Mouse (Mus musculus): ENCODE measurements around the gene Gm20388. TPM values are rescaled to one million over a fixed set of nuclear protein-coding genes. Genes with fewer than 3 reads are reported as not detected.

Gene Gm20388
- total and polyA plus RNA-seq, 2 experiments from 2014 or later, result 17.3 TPM; not detected in 1

DNA sequence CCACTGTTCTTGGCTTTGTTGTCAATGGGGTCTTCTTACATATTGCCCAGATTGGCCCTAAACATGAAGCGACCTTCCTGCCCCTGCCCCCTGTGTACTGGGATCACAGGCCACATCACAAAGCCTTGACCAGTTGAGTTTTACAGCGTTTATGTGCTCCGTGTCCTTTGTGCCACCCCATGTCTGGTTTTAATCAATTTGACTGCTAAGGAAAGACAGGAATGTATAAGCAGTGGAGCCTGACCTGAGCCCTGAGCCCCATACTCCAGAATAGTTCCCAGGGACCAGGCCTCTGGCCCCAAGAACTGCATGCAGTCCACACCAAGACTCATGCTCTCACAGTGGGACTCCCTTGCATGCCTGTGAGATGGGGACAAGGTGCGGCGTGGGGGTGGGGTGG is 2964.5 kb downstream of the Gm20388 start:
- Histone ChIP-seq H3K36me3 (replicated peaks; ENCODE audit: control insufficient read depth, insufficient read depth, low read length) (no peaks in the 10 kb centered on the region), H3K4me1 (ENCODE audit: control insufficient read depth, insufficient read depth) (no peaks in the 10 kb centered on the region), H3K4me2 (ENCODE audit: low read depth, low read length) (no peak overlapping the region), H3K4me3 (ENCODE audit: low read depth, low read length) (no peak overlapping the region), H3K9me3 (replicated peaks; ENCODE audit: control insufficient read depth, low read length) (no peaks in the 10 kb centered on the region), H3K27me3 (ENCODE audit: control insufficient read depth, insufficient read depth, low read length) (no peaks in the 10 kb centered on the region), H3K27ac (ENCODE audit: low read depth) (no peak overlapping the region), H3K9ac (replicated peaks; ENCODE audit: low read depth, low read length) (no peak overlapping the region)
- DNase-seq (ENCODE audit: low spot score), result no peak
- 58% methylated on average over 5 of the region's 5 CpGs for WGBS
- no peak for ATAC-seq (ENCODE audit: insufficient read depth, low read depth)
- no peak for TF ChIP-seq CTCF (IDR thresholded peaks at IDR 0.05; ENCODE audit: low read depth)

DNA sequence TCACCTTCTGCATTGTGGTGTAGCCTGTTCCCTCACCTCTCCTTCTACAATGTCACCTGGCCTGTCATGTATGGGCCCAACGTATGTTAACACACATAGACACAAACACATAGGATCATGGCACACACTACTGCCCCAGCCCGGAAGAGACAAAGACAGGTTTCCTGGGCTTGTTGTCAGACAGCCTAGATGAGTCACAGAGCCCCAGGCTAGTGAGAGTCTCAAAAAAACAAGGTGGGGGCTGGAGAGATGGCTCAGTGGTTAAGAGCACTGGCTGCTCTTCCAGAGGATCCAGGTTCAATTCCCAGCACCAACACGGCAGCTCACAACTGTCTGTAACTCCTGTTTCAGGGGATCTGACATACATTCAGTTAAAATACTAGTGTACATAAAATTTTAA is 2967.6 kb downstream of the Gm20388 start:
- Histone ChIP-seq H3K27ac (ENCODE audit: low read depth) (no peak overlapping the region), H3K9me3 (replicated peaks; ENCODE audit: control insufficient read depth, low read length) (no peaks in the 10 kb centered on the region), H3K4me1 (ENCODE audit: control insufficient read depth, insufficient read depth) (no peaks in the 10 kb centered on the region), H3K36me3 (replicated peaks; ENCODE audit: control insufficient read depth, insufficient read depth, low read length) (peaks cover 15% of the 10 kb centered on the region), H3K9ac (replicated peaks; ENCODE audit: low read depth, low read length) (no peak overlapping the region), H3K4me2 (ENCODE audit: low read depth, low read length) (no peak overlapping the region), H3K4me3 (ENCODE audit: low read depth, low read length) (no peak overlapping the region), H3K27me3 (ENCODE audit: control insufficient read depth, insufficient read depth, low read length) (no peaks in the 10 kb centered on the region)
- DNase-seq (ENCODE audit: low spot score), result no peak
- 84% methylated on average over 3 of the region's 3 CpGs for WGBS
- TF ChIP-seq EP300 (IDR thresholded peaks at IDR 0.05; ENCODE audit: low read depth), result no peak
- TF ChIP-seq CTCF (IDR thresholded peaks at IDR 0.05; ENCODE audit: low read depth), result no peak
- ATAC-seq (ENCODE audit: insufficient read depth, low read depth), result no peak

- WGBS, result 63% methylated on average over 3 of the region's 3 CpGs
- Histone ChIP-seq H3K9ac (replicated peaks; ENCODE audit: low read depth, low read length) (no peak overlapping the region), H3K27me3 (ENCODE audit: control insufficient read depth, insufficient read depth, low read length) (no peaks in the 10 kb centered on the region), H3K9me3 (replicated peaks; ENCODE audit: control insufficient read depth, low read length) (no peaks in the 10 kb centered on the region), H3K4me1 (ENCODE audit: control insufficient read depth, insufficient read depth) (no peaks in the 10 kb centered on the region), H3K4me3 (ENCODE audit: low read depth, low read length) (no peak overlapping the region), H3K4me2 (ENCODE audit: low read depth, low read length) (no peak overlapping the region), H3K27ac (ENCODE audit: low read depth) (no peak overlapping the region), H3K36me3 (replicated peaks; ENCODE audit: control insufficient read depth, insufficient read depth, low read length) (peaks cover 32% of the 10 kb centered on the region)
- no peak for ATAC-seq (ENCODE audit: insufficient read depth, low read depth)
- no peak for DNase-seq (ENCODE audit: low spot score)
- TF ChIP-seq CTCF (IDR thresholded peaks at IDR 0.05; ENCODE audit: low read depth), result no peak
- TF ChIP-seq EP300 (IDR thresholded peaks at IDR 0.05; ENCODE audit: low read depth), result no peak
Measured at GRCm38 (mm10) chr8:122880302-122880701, 2969.7 kb downstream of the Gm20388 start.

DNA sequence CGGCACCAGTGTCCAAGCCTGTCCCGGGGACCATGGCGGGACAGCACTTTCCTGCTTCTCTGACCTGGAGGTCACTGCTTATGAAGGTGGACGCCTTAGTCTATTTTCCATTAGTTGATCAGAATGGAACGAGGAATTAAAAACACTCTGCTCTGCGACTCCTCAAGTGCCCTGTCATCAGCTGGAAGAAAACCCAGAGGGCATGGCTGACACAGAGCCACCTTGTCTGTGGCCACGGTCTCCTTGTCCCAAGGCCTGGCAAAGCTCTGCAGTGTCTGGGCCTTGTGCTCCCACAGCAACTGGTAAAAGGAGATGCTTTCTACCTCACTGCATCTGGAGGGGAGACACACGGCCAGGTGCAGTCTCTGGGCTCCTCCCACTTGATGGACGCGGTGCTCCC is 2973.0 kb downstream of the Gm20388 start:
- Histone ChIP-seq H3K4me3 (ENCODE audit: low read depth, low read length) (no peak overlapping the region), H3K27ac (ENCODE audit: low read depth) (peak overlapping the region; percentile 49; the same call in 1 of the 2 replicates), H3K9me3 (replicated peaks; ENCODE audit: control insufficient read depth, low read length) (no peaks in the 10 kb centered on the region), H3K36me3 (replicated peaks; ENCODE audit: control insufficient read depth, insufficient read depth, low read length) (peaks cover 66% of the 10 kb centered on the region), H3K9ac (replicated peaks; ENCODE audit: low read depth, low read length) (no peak overlapping the region), H3K4me2 (ENCODE audit: low read depth, low read length) (no peak overlapping the region), H3K4me1 (ENCODE audit: control insufficient read depth, insufficient read depth) (no peaks in the 10 kb centered on the region), H3K27me3 (ENCODE audit: control insufficient read depth, insufficient read depth, low read length) (no peaks in the 10 kb centered on the region)
- WGBS, result 41% methylated on average over 10 of the region's 10 CpGs
- TF ChIP-seq EP300 (IDR thresholded peaks at IDR 0.05; ENCODE audit: low read depth) (no peak), CTCF (IDR thresholded peaks at IDR 0.05; ENCODE audit: low read depth) (no peak)
- DNase-seq (ENCODE audit: low spot score) (peak; percentile 23), ATAC-seq (ENCODE audit: insufficient read depth, low read depth) (peak; percentile 77)

- TF ChIP-seq CTCF (IDR thresholded peaks at IDR 0.05; ENCODE audit: low read depth) (no peak), EP300 (IDR thresholded peaks at IDR 0.05; ENCODE audit: low read depth) (no peak)
- DNase-seq (ENCODE audit: low spot score), result no peak
- H3K36me3 ChIP-seq (replicated peaks; ENCODE audit: control insufficient read depth, insufficient read depth, low read length), result peaks cover 97% of the 10 kb centered on the region
- no peaks in the 10 kb centered on the region for H3K27me3 ChIP-seq (ENCODE audit: control insufficient read depth, insufficient read depth, low read length)
- no peak overlapping the region for H3K27ac ChIP-seq (ENCODE audit: low read depth)
- ATAC-seq (ENCODE audit: insufficient read depth, low read depth), result no peak
- 78% methylated on average over 12 of the region's 12 CpGs for WGBS
- H3K9me3 ChIP-seq (replicated peaks; ENCODE audit: control insufficient read depth, low read length), result no peaks in the 10 kb centered on the region
- no peaks in the 10 kb centered on the region for H3K4me1 ChIP-seq (ENCODE audit: control insufficient read depth, insufficient read depth)
- no peak overlapping the region for H3K9ac ChIP-seq (replicated peaks; ENCODE audit: low read depth, low read length)
- H3K4me2 ChIP-seq (ENCODE audit: low read depth, low read length), result no peak overlapping the region
- H3K4me3 ChIP-seq (ENCODE audit: low read depth, low read length), result no peak overlapping the region
Measured at GRCm38 (mm10) chr8:122891440-122891839, 2980.8 kb downstream of the Gm20388 start.

GRCm38 (mm10) chr8:122893451-122893850 is 2982.8 kb downstream of the Gm20388 start:
- no peak overlapping the region for H3K27ac ChIP-seq (ENCODE audit: low read depth)
- TF ChIP-seq CTCF (IDR thresholded peaks at IDR 0.05; ENCODE audit: low read depth), result no peak
- TF ChIP-seq EP300 (IDR thresholded peaks at IDR 0.05; ENCODE audit: low read depth), result no peak
- ATAC-seq (ENCODE audit: insufficient read depth, low read depth) (no peak), DNase-seq (ENCODE audit: low spot score) (no peak)
- no peak overlapping the region for H3K9ac ChIP-seq (replicated peaks; ENCODE audit: low read depth, low read length)
- no peaks in the 10 kb centered on the region for H3K9me3 ChIP-seq (replicated peaks; ENCODE audit: control insufficient read depth, low read length)
- peaks cover 97% of the 10 kb centered on the region for H3K36me3 ChIP-seq (replicated peaks; ENCODE audit: control insufficient read depth, insufficient read depth, low read length)
- WGBS, result 77% methylated on average over 12 of the region's 12 CpGs
- H3K27me3 ChIP-seq (ENCODE audit: control insufficient read depth, insufficient read depth, low read length), result no peaks in the 10 kb centered on the region
- no peak overlapping the region for H3K4me2 ChIP-seq (ENCODE audit: low read depth, low read length)
- no peaks in the 10 kb centered on the region for H3K4me1 ChIP-seq (ENCODE audit: control insufficient read depth, insufficient read depth)
- no peak overlapping the region for H3K4me3 ChIP-seq (ENCODE audit: low read depth, low read length)
